Mouse (Mus musculus): ENCODE data around the gene Smoc1. TPM values are rescaled to one million over a fixed set of nuclear protein-coding genes. Genes with fewer than 3 reads are reported as not detected.
A peak's percentile ranks its signal among the peaks of the same experiment; 100 is the strongest.

The Smoc1 gene
- polyA plus RNA-seq, 1 experiment from 2014 or later = 8.4 TPM

DNA sequence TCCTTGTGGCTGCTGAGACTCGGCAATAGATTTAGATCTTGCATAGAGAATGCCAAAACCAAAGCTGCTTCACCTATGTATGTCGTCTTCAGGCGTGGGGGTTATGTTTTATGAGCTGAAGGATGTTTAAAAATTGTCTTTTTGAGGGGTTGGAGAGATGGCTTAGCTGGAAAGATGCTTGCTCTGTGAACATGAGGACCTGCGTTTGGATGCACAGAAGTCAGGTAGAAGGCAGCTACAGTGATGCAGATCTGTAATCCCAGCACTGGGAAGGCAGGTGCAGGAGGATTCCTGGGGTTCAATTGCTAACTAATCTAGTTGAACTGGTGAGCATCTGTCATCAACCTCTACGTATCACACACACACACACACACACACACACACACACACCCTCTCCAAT, 61.5 kb downstream of the Smoc1 start:
- Histone ChIP-seq H3K4me3 (replicated peaks) (no peak overlapping the region), H3K36me3 (no peaks in the 10 kb centered on the region), H3K9ac (no peak overlapping the region), H3K4me1 (no peaks in the 10 kb centered on the region), H3K9me3 (no peaks in the 10 kb centered on the region), H3K27me3 (replicated peaks) (no peaks in the 10 kb centered on the region), H3K27ac (no peak overlapping the region), H3K4me2 (no peak overlapping the region)
- 66% methylated on average over 5 of the region's 5 CpGs for WGBS
- no peak for ATAC-seq (ENCODE audit: insufficient read depth, low FRiP score, low read depth)

DNA sequence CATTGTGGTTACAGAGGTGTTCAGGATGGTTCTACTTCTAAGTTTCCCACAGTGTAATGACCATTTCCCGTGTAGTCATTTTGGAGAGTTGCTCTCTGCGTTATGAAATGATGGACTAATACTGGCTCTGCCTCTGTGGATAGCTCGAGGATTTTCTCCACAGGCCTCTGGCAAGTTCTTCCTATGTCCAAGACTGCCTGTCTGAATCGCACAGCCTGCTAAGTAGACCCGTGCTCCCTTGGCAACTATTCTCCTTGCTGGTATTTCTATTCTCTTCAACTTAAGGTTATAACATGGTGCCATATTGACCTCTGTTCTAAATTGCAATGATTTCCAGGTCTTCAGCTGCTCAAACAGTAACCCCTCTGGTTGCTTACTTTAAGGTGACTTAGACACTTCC, 65.0 kb downstream of the Smoc1 start:
- Histone ChIP-seq H3K4me1 (no peaks in the 10 kb centered on the region), H3K27ac (no peak overlapping the region), H3K4me2 (no peak overlapping the region), H3K4me3 (replicated peaks) (no peak overlapping the region), H3K9me3 (no peaks in the 10 kb centered on the region), H3K36me3 (no peaks in the 10 kb centered on the region), H3K9ac (no peak overlapping the region), H3K27me3 (replicated peaks) (no peaks in the 10 kb centered on the region)
- no peak for ATAC-seq (ENCODE audit: insufficient read depth, low FRiP score, low read depth)
- WGBS = 81% methylated on average over 5 of the region's 5 CpGs

DNA sequence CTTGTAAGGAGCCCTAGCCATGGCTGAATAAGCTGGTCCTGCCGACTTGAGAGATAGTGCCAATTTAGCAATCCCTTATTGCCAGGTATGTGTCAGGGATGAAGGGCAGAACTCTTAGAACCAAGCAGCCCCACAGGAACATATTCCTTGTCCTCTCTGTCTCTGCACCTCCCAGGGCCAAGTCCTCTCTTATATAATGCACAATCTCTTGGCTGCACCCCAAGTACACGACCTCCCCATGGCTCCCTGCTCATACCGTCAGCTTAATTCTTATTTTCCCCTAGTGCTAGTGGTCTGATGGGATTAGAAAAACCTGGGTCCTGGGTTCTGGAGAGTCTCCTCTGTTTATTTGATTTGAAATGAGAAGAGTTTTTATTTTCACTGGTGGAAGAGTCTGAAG, 66.0 kb downstream of the Smoc1 start:
- ATAC-seq (ENCODE audit: insufficient read depth, low FRiP score, low read depth) = no peak
- no peak overlapping the region for H3K9ac ChIP-seq
- H3K4me3 ChIP-seq (replicated peaks) = no peak overlapping the region
- 73% methylated on average over 3 of the region's 3 CpGs for WGBS
- no peak overlapping the region for H3K4me2 ChIP-seq
- no peak overlapping the region for H3K27ac ChIP-seq
- no peaks in the 10 kb centered on the region for H3K27me3 ChIP-seq (replicated peaks)
- no peaks in the 10 kb centered on the region for H3K36me3 ChIP-seq
- H3K9me3 ChIP-seq = no peaks in the 10 kb centered on the region
- H3K4me1 ChIP-seq = no peaks in the 10 kb centered on the region

DNA sequence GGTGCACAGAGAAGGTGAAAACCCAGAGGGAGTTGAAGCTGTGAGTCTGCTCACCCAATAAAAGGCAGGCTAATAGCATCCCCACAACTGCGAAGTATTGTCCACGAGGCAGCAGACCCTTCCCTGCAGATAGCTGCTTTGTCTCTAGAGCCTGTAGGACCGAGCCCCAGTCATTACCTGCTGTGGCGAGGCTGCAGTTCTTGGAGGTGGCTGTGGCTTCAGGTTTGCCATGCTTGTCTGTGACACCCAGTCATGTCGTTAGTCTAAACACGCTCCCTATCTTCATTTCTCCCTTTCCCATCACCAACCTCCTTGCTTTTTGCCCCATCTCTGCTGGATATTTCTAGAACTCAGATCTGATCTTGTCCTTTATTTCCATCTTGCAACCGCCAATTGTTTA, 66.6 kb downstream of the Smoc1 start:
- H3K36me3 ChIP-seq = no peaks in the 10 kb centered on the region
- ATAC-seq (ENCODE audit: insufficient read depth, low FRiP score, low read depth) = no peak
- no peaks in the 10 kb centered on the region for H3K4me1 ChIP-seq

DNA sequence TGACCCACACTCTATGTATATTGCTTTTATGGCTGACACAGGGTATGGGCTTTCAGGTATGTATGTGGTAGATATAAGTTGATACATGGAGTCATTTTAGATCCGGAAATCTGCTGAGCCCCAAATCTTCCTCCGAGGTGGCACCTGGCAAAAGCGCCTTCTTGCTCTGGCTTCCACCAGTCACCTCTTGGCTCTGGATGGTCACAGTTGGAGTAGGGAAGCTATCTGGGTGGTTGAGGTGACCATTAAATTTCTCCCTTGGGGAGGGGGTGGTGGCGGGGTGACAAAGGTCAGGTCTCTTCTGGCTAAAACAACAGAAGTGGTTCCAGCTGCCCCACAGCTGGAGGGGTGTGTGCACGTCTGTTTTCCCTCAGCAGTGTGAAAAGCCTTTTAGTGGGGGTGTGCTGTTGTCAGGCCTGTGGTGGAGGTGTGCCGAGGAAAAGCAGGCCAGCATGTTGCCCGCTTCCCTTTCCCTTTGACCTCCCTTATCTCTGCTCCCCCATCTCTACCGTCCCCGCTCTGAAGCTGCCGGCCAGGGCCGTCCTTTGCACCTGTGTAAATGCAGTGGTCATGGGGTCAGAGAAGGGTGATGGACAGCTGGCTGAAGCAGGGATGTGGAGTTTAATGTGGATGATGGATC, 68.3 kb downstream of the Smoc1 start:
- 34% methylated on average over 11 of the region's 11 CpGs for WGBS
- H3K9ac ChIP-seq = no peak overlapping the region
- H3K36me3 ChIP-seq = no peaks in the 10 kb centered on the region
- H3K27me3 ChIP-seq (replicated peaks) = no peaks in the 10 kb centered on the region
- no peaks in the 10 kb centered on the region for H3K4me1 ChIP-seq
- no peaks in the 10 kb centered on the region for H3K9me3 ChIP-seq
- no peak overlapping the region for H3K4me3 ChIP-seq (replicated peaks)
- no peak overlapping the region for H3K4me2 ChIP-seq
- H3K27ac ChIP-seq = no peak overlapping the region
- ATAC-seq (ENCODE audit: insufficient read depth, low FRiP score, low read depth) = peak; percentile 50; the same call in 1 of the 2 replicates

More for the DNA sequence above, 66.6 kb downstream of the Smoc1 start:
- no peak overlapping the region for H3K9ac ChIP-seq
- H3K4me2 ChIP-seq = no peak overlapping the region
- no peak overlapping the region for H3K4me3 ChIP-seq (replicated peaks)
- H3K9me3 ChIP-seq = no peaks in the 10 kb centered on the region
- no peak overlapping the region for H3K27ac ChIP-seq
- WGBS = 79% methylated on average over 7 of the region's 7 CpGs
- H3K27me3 ChIP-seq (replicated peaks) = no peaks in the 10 kb centered on the region

DNA sequence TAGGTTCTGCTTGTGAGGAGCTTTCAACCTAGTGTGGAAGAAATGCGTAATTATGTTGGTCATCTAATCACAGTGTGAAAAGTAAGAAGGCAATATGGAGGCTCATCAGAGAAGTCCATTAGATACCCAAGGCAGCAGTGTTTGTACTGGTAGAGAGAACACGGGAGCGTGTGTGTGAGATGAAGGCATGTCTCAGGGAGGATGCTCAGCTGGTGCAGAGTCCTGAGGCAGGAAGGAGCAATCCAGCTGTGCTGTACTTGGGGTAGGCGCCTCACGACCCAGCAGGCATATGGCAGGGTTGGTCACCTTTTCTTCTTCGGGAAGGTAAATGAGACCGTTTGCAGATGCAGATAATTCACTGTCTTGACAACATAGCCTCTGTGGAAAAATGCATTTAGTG, 70.7 kb downstream of the Smoc1 start:
- WGBS = 63% methylated on average over 7 of the region's 7 CpGs
- no peak overlapping the region for H3K27ac ChIP-seq
- no peak for ATAC-seq (ENCODE audit: insufficient read depth, low FRiP score, low read depth)
- 0 out of 2 replicates have a peak, but pooled peaks cover 3% of the 10 kb centered on the region for H3K4me1 ChIP-seq
- no peaks in the 10 kb centered on the region for H3K36me3 ChIP-seq
- no peaks in the 10 kb centered on the region for H3K27me3 ChIP-seq (replicated peaks)
- H3K9ac ChIP-seq = no peak overlapping the region
- no peaks in the 10 kb centered on the region for H3K9me3 ChIP-seq
- H3K4me2 ChIP-seq = no peak overlapping the region
- no peak overlapping the region for H3K4me3 ChIP-seq (replicated peaks)

DNA sequence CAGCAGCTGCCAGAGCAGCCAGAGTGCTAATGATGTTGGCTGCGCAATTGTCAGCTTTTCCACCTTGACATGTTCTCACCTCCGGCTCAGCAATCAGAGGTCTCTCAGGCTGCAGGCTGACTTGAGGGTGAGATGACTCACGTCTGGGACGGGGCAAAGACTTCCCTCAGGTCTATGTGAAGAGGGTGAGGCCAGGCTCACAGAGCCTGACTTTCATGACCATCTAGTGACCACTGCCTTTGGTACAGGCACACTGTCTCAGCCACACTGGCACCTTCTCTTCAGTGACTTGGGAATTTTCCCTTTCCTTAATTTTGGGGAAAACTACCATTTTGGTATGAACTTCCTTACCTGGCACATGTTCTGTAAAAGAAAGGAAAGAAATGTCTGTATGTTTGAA, 71.1 kb downstream of the Smoc1 start:
- Histone ChIP-seq H3K9me3 (no peaks in the 10 kb centered on the region), H3K27me3 (replicated peaks) (no peaks in the 10 kb centered on the region), H3K9ac (no peak overlapping the region), H3K36me3 (no peaks in the 10 kb centered on the region), H3K4me3 (replicated peaks) (no peak overlapping the region), H3K4me2 (no peak overlapping the region), H3K27ac (no peak overlapping the region), H3K4me1 (0 out of 2 replicates have a peak, but pooled peaks cover 3% of the 10 kb centered on the region)
- WGBS = 45% methylated on average over 4 of the region's 4 CpGs
- no peak for ATAC-seq (ENCODE audit: insufficient read depth, low FRiP score, low read depth)

DNA sequence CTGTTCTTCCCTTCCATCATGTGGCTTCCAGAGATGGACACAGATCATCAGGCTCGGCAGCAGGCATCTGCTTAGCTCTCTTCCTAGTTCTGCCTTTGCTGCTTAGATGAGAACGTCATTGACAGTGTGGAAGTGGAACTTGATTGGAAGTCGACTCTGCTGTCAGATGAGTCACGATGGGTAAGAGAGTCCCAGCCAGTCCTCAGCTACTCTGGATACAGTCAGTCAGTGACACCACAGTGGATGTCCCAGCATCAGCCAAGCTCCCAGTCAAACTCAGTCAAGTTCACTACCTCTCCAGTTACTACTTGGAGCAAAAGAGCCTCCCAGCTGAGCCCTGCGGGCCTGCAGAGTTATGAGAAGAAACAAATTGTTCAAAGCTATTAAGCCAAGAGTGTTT, 72.6 kb downstream of the Smoc1 start:
- Histone ChIP-seq H3K4me3 (replicated peaks) (no peak overlapping the region), H3K4me2 (no peak overlapping the region), H3K4me1 (0 out of 2 replicates have a peak, but pooled peaks cover 3% of the 10 kb centered on the region), H3K36me3 (no peaks in the 10 kb centered on the region), H3K27ac (no peak overlapping the region), H3K27me3 (replicated peaks) (no peaks in the 10 kb centered on the region), H3K9me3 (no peaks in the 10 kb centered on the region), H3K9ac (no peak overlapping the region)
- no peak for ATAC-seq (ENCODE audit: insufficient read depth, low FRiP score, low read depth)
- 65% methylated on average over 5 of the region's 5 CpGs for WGBS

DNA sequence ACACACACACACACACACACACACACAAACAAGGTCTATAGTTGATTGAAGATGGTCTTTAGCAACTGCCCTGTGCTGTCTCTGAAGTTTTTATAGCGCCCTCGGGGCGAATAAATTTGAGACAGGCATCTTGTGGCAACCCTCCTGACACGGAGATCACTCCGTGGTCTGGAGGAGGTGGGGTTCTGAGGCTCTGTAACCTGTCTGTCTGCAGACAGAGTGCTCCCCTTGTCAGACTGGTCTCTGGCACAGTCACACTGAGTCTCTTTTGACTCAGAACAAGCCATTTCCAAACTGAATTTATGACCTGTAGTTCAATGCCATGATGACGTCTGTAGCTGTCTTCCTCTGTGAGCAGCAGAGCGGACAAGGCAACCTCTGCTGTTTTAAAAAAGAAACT, 75.1 kb downstream of the Smoc1 start:
- 75% methylated on average over 7 of the region's 7 CpGs for WGBS
- Histone ChIP-seq H3K4me2 (no peak overlapping the region), H3K27ac (no peak overlapping the region), H3K9ac (no peak overlapping the region), H3K27me3 (replicated peaks) (no peaks in the 10 kb centered on the region), H3K4me3 (replicated peaks) (no peak overlapping the region), H3K36me3 (no peaks in the 10 kb centered on the region), H3K9me3 (no peaks in the 10 kb centered on the region), H3K4me1 (0 out of 2 replicates have a peak, but pooled peaks cover 3% of the 10 kb centered on the region)
- ATAC-seq (ENCODE audit: insufficient read depth, low FRiP score, low read depth) = no peak

DNA sequence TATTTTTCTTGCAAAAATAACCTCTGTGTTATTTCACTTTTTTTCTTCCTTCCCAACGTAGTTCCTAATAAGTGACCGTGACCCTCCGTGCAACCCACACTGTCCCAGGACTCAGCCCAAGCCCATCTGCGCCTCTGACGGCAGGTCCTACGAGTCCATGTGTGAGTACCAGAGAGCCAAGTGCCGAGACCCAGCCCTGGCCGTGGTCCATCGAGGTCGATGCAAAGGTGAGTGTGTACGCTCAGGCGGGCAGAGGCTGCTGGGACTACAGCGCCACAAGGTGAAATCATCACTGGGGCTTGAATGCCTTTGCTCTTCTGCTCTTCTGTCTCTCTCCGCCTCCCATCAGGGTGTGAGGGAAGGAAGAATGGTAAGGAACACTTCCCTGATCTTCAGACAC, 77.9 kb downstream of the Smoc1 start:
- ATAC-seq (ENCODE audit: insufficient read depth, low FRiP score, low read depth) = no peak
- WGBS = 80% methylated on average over 14 of the region's 14 CpGs
- no peaks in the 10 kb centered on the region for H3K36me3 ChIP-seq
- no peak overlapping the region for H3K4me3 ChIP-seq (replicated peaks)
- H3K9me3 ChIP-seq = no peaks in the 10 kb centered on the region
- no peaks in the 10 kb centered on the region for H3K27me3 ChIP-seq (replicated peaks)
- H3K4me2 ChIP-seq = no peak overlapping the region
- H3K27ac ChIP-seq = no peak overlapping the region
- H3K9ac ChIP-seq = no peak overlapping the region
- H3K4me1 ChIP-seq = 0 out of 2 replicates have a peak, but pooled peaks cover 3% of the 10 kb centered on the region

DNA sequence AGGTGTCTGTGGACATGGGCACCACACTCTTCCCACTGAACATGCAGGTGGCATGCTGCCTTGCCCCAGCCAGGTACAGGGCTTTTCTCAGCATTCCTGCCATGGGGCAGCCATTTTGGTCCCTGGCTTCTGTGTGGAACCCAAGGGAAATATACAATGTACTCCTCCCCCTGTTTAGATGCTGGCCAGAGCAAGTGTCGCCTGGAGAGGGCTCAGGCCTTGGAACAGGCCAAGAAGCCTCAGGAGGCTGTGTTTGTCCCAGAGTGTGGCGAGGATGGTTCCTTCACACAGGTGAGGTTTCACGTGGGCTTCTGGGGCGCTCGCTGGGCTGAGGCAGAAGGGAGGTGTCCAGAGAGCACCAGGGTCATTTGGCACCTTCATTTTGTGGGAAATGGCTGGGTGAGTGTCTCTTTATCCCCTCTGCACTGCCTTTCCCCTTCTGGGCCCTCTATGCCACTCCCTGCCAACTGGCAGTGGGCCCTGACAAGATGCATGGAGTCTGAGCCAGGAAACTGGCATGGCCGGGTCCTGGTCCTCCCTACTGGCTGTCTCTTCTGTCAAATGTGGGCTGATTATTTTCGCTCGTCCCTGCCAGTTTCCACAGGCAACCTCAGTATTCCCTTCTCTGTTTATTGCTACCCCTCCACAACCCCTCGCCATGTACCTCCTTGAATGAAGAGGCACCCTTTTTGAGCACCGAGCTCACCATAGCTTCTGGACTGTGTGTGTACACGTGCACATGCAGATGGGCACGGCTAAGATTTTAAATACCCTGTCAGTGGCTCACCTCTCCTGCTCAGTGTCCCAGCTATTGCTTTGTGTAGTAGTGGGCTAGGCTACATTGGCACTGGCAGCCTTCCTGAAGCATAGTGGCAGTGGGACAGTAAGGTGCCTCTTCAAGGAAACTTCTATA, 79.4 kb downstream of the Smoc1 start:
- Histone ChIP-seq H3K4me1 (no peaks in the 10 kb centered on the region), H3K4me2 (no peak overlapping the region), H3K36me3 (no peaks in the 10 kb centered on the region), H3K27ac (no peak overlapping the region), H3K4me3 (replicated peaks) (no peak overlapping the region), H3K27me3 (replicated peaks) (no peaks in the 10 kb centered on the region), H3K9ac (no peak overlapping the region), H3K9me3 (no peaks in the 10 kb centered on the region)
- ATAC-seq (ENCODE audit: insufficient read depth, low FRiP score, low read depth) = no peak
- 86% methylated on average over 12 of the region's 12 CpGs for whole genome bisulfite sequencing
